15 mouse cellular contexts compared by ENCODE assay signal in genomic region chr11:113107205-113107844, GRCm38 (mm10).
A peak's percentile ranks its signal among the peaks of the same experiment; 100 is the strongest.
DNase-seq lines count a peak whose midpoint lies in the region; ATAC-seq and TF ChIP-seq lines count a peak whose summit lies in the region.
"Had no signal": no experiment of that assay in that cellular context is flagged by ENCODE, and none has a peak within 500 bp of the region (broad histone marks: within the 10 kb centered on the region; RNA-seq: fewer than 3 reads in every experiment).

No protein-coding gene starts in this region.

- H3K27me3 ChIP-seq in forebrain, embryonic 13.5 days, result no peaks in the 10 kb centered on the region
- H3K27me3 ChIP-seq in forebrain, postnatal 0 days (ENCODE audit: insufficient read depth, low read length), result no peaks in the 10 kb centered on the region
- no peaks in the 10 kb centered on the region for H3K27me3 ChIP-seq in liver, embryonic 13.5 days
- H3K27me3 ChIP-seq in liver, embryonic 11.5 days (replicated peaks; ENCODE audit: control insufficient read depth, insufficient read depth, low read length), result no peaks in the 10 kb centered on the region
- 0 out of 2 replicates have a peak, but pooled peaks cover 14% of the 10 kb centered on the region for H3K27me3 ChIP-seq in limb, embryonic 10.5 days (ENCODE audit: low read depth, poor library complexity, severe bottlenecking)
- no peaks in the 10 kb centered on the region for H3K27me3 ChIP-seq in neural tube, embryonic 15.5 days (replicated peaks)
- H3K27me3 ChIP-seq: embryonic facial prominence, embryonic 15.5 days; Patski had no signal

- WGBS in forebrain, embryonic 13.5 days, result 61% methylated on average over 16 of the region's 16 CpGs
- WGBS in forebrain, postnatal 0 days, result 44% methylated on average over 16 of the region's 16 CpGs
- WGBS in liver, embryonic 13.5 days (ENCODE audit: insufficient replicate concordance), result 43% methylated on average over 16 of the region's 16 CpGs
- WGBS in liver, embryonic 11.5 days, result 56% methylated on average over 16 of the region's 16 CpGs
- WGBS in limb, embryonic 10.5 days, result 37% methylated on average over 16 of the region's 16 CpGs
- WGBS in neural tube, embryonic 15.5 days, result 17% methylated on average over 16 of the region's 16 CpGs

- H3K4me1 ChIP-seq in forebrain, embryonic 13.5 days, result peaks cover 62% of the 10 kb centered on the region
- H3K4me1 ChIP-seq in forebrain, postnatal 0 days (ENCODE audit: insufficient read depth), result peaks cover 5% of the 10 kb centered on the region; the same call in 1 of the 2 replicates
- peaks cover 4% of the 10 kb centered on the region; the same call in 1 of the 2 replicates for H3K4me1 ChIP-seq in liver, embryonic 13.5 days (replicated peaks)
- H3K4me1 ChIP-seq in liver, embryonic 11.5 days (replicated peaks; ENCODE audit: control insufficient read depth, insufficient read depth, low read length), result peaks cover 3% of the 10 kb centered on the region; the same call in 1 of the 2 replicates
- peaks cover 58% of the 10 kb centered on the region for H3K4me1 ChIP-seq in limb, embryonic 10.5 days
- peaks cover 41% of the 10 kb centered on the region for H3K4me1 ChIP-seq in neural tube, embryonic 15.5 days

- H3K9me3 ChIP-seq in forebrain, embryonic 13.5 days (replicated peaks), result no peaks in the 10 kb centered on the region
- no peaks in the 10 kb centered on the region for H3K9me3 ChIP-seq in forebrain, postnatal 0 days (ENCODE audit: low read length)
- H3K9me3 ChIP-seq in liver, embryonic 13.5 days (replicated peaks), result no peaks in the 10 kb centered on the region
- H3K9me3 ChIP-seq in liver, embryonic 11.5 days (ENCODE audit: control insufficient read depth, low read length), result no peaks in the 10 kb centered on the region
- H3K9me3 ChIP-seq in limb, embryonic 10.5 days (replicated peaks), result no peaks in the 10 kb centered on the region
- H3K9me3 ChIP-seq in neural tube, embryonic 15.5 days (replicated peaks), result no peaks in the 10 kb centered on the region
- H3K9me3 ChIP-seq: embryonic facial prominence, embryonic 15.5 days; heart, embryonic 12.5 days had no signal

- H3K36me3 ChIP-seq in forebrain, embryonic 13.5 days (ENCODE audit: poor library complexity, severe bottlenecking), result no peaks in the 10 kb centered on the region
- H3K36me3 ChIP-seq in forebrain, postnatal 0 days (ENCODE audit: insufficient read depth), result no peaks in the 10 kb centered on the region
- H3K36me3 ChIP-seq in liver, embryonic 13.5 days, result no peaks in the 10 kb centered on the region
- H3K36me3 ChIP-seq in liver, embryonic 11.5 days (ENCODE audit: control insufficient read depth, insufficient read depth, low read length), result no peaks in the 10 kb centered on the region
- H3K36me3 ChIP-seq in limb, embryonic 10.5 days, result no peaks in the 10 kb centered on the region
- no peaks in the 10 kb centered on the region for H3K36me3 ChIP-seq in neural tube, embryonic 15.5 days
- H3K36me3 ChIP-seq: embryonic facial prominence, embryonic 15.5 days; heart, embryonic 12.5 days had no signal

- no peak for ATAC-seq in forebrain, embryonic 13.5 days
- ATAC-seq in forebrain, postnatal 0 days, result no peak
- peak; percentile 57 for ATAC-seq in liver, embryonic 13.5 days (ENCODE audit: low read depth)
- ATAC-seq in liver, embryonic 11.5 days (replicated peaks; ENCODE audit: low FRiP score), result no peak
- ATAC-seq in neural tube, embryonic 15.5 days (ENCODE audit: low FRiP score), result no peak
- ATAC-seq: Patski had no signal

- no peak for DNase-seq in forebrain, postnatal 0 days
- DNase-seq in liver, embryonic 13.5 days, result no peak
- DNase-seq in liver, embryonic 11.5 days (ENCODE audit: low spot score), result no peak
- no peak for DNase-seq in limb, embryonic 10.5 days (ENCODE audit: low spot score)
- DNase-seq in thymus, postnatal 25 days, result no peak
- DNase-seq in heart, postnatal 25 days (ENCODE audit: low spot score), result no peak
- DNase-seq: cerebellum, adult 18-20 months; gastrocnemius, postnatal 36 days; heart, postnatal 4 days; thymus, postnatal 4 days had no signal

- no peak overlapping the region for H3K4me3 ChIP-seq in forebrain, embryonic 13.5 days
- H3K4me3 ChIP-seq in forebrain, postnatal 0 days (ENCODE audit: low read depth, low read length), result no peak overlapping the region
- H3K4me3 ChIP-seq in liver, embryonic 13.5 days (replicated peaks), result no peak overlapping the region
- no peak overlapping the region for H3K4me3 ChIP-seq in liver, embryonic 11.5 days (ENCODE audit: low read depth, low read length)
- H3K4me3 ChIP-seq in limb, embryonic 10.5 days, result no peak overlapping the region
- H3K4me3 ChIP-seq in neural tube, embryonic 15.5 days (replicated peaks), result no peak overlapping the region
- H3K4me3 ChIP-seq: embryonic facial prominence, embryonic 15.5 days; heart, embryonic 12.5 days had no signal

- no peak overlapping the region for H3K4me2 ChIP-seq in forebrain, embryonic 13.5 days
- H3K4me2 ChIP-seq in forebrain, postnatal 0 days (ENCODE audit: low read depth), result no peak overlapping the region
- no peak overlapping the region for H3K4me2 ChIP-seq in liver, embryonic 13.5 days
- no peak overlapping the region for H3K4me2 ChIP-seq in liver, embryonic 11.5 days
- H3K4me2 ChIP-seq in neural tube, embryonic 15.5 days, result no peak overlapping the region
- H3K4me2 ChIP-seq: embryonic facial prominence, embryonic 15.5 days; heart, embryonic 12.5 days had no signal

- H3K9ac ChIP-seq in forebrain, embryonic 13.5 days, result no peak overlapping the region
- no peak overlapping the region for H3K9ac ChIP-seq in forebrain, postnatal 0 days
- H3K9ac ChIP-seq in liver, embryonic 13.5 days, result no peak overlapping the region
- no peak overlapping the region for H3K9ac ChIP-seq in liver, embryonic 11.5 days (ENCODE audit: low read depth, low read length)
- no peak overlapping the region for H3K9ac ChIP-seq in neural tube, embryonic 15.5 days (replicated peaks)
- H3K9ac ChIP-seq: embryonic facial prominence, embryonic 15.5 days; heart, embryonic 12.5 days had no signal

- no peak for TF ChIP-seq CTCF in forebrain, postnatal 0 days (IDR thresholded peaks at IDR 0.05; ENCODE audit: low read depth)

- intact Hi-C loops in heart, postnatal 25 days (cut with DNase I), result no loop called here

- H3K27ac ChIP-seq in forebrain, embryonic 13.5 days, result 0 out of 2 replicates have a peak overlapping the region, but pooled peaks have one; percentile 1
- H3K27ac ChIP-seq in forebrain, postnatal 0 days (ENCODE audit: low read depth, low read length), result no peak overlapping the region
- H3K27ac ChIP-seq in liver, embryonic 13.5 days, result no peak overlapping the region
- H3K27ac ChIP-seq in liver, embryonic 11.5 days (ENCODE audit: low read depth, low read length), result no peak overlapping the region
- 0 out of 2 replicates have a peak overlapping the region, but pooled peaks have one; percentile 15 for H3K27ac ChIP-seq in limb, embryonic 10.5 days
- 0 out of 2 replicates have a peak overlapping the region, but pooled peaks have one; percentile 10 for H3K27ac ChIP-seq in neural tube, embryonic 15.5 days (replicated peaks)
- H3K27ac ChIP-seq: embryonic facial prominence, embryonic 15.5 days had no signal

Comparison
In these comparisons a context has a peak if more than half of its experiments do, and no peak if none do; other contexts are left out.
1. H3K27ac ChIP-seq: peak in forebrain, embryonic 13.5 days (single experiment), limb, embryonic 10.5 days (single experiment) and neural tube, embryonic 15.5 days (single experiment); none in forebrain, postnatal 0 days (single experiment), liver, embryonic 13.5 days (single experiment) and liver, embryonic 11.5 days (single experiment).